In the genomic region with DNA sequence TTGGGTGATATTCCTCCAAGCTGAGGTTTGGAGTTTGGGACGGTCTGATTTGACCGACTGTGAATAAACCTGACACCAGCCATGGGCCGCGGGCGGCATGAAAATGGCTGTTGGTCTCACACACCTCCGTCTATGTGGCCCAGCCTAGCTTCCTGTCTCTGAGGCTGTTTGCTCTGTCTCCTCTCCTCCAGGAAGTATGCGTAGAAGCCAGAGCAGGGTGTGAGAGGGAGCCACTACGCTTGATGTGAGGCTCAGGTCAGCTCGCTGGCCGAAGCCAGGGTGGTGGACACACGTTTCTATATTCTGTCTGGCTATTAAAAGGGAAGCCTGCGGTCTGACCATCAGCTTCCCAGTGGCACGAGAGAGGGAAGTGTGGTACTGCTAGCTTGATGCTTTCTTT, we compare ENCODE assay signal across 12 mouse cellular contexts.
DNase-seq lines count a peak whose midpoint lies in the region; ATAC-seq and TF ChIP-seq lines count a peak whose summit lies in the region.
"Had no signal": no experiment of that assay in that cellular context is flagged by ENCODE, and none has a peak within 500 bp of the region (broad histone marks: within the 10 kb centered on the region; RNA-seq: fewer than 3 reads in every experiment).

No protein-coding gene starts in this region.

- H3K4me1 ChIP-seq in lung, postnatal 0 days (ENCODE audit: insufficient read depth, low read depth, low read length) = peaks cover 5% of the 10 kb centered on the region; the same call in 1 of the 2 replicates
- H3K4me1 ChIP-seq in limb, embryonic 12.5 days (replicated peaks) = peaks cover 75% of the 10 kb centered on the region

- H3K36me3 ChIP-seq in lung, postnatal 0 days (ENCODE audit: insufficient read depth, low read length) = no peaks in the 10 kb centered on the region
- no peaks in the 10 kb centered on the region for H3K36me3 ChIP-seq in limb, embryonic 12.5 days
- H3K36me3 ChIP-seq: heart, embryonic 10.5 days had no signal

- TF ChIP-seq CTCF in lung, postnatal 0 days (IDR thresholded peaks at IDR 0.05) = no peak

- TF ChIP-seq EP300 in lung, postnatal 0 days (IDR thresholded peaks at IDR 0.05) = no peak

- WGBS in lung, postnatal 0 days = 70% methylated on average over 13 of the region's 13 CpGs
- 74% methylated on average over 13 of the region's 13 CpGs for WGBS in limb, embryonic 12.5 days

- ATAC-seq in lung, postnatal 0 days = no peak
- ATAC-seq in activated CD4-positive, CD25-positive, alpha-beta regulatory T cell, adult 4 months = peak; percentile 19
- no peak for ATAC-seq in limb, embryonic 12.5 days (ENCODE audit: insufficient number of reproducible peaks, insufficient read depth, low FRiP score, low TSS enrichment, low read depth)
- ATAC-seq: intestine, embryonic 16.5 days had no signal

- H3K27ac ChIP-seq in lung, postnatal 0 days (ENCODE audit: low read length) = peak overlapping the region; percentile 3; the same call in 1 of the 2 replicates
- H3K27ac ChIP-seq in limb, embryonic 12.5 days = peak overlapping the region; percentile 12; the same call in 1 of the 2 replicates
- H3K27ac ChIP-seq: heart, embryonic 10.5 days had no signal

- H3K4me2 ChIP-seq in lung, postnatal 0 days (replicated peaks; ENCODE audit: low read depth, low read length) = no peak overlapping the region
- H3K4me2 ChIP-seq in limb, embryonic 12.5 days = peak overlapping the region; percentile 52; the same call in 1 of the 2 replicates

- no peak overlapping the region for H3K9ac ChIP-seq in lung, postnatal 0 days (replicated peaks; ENCODE audit: low read depth)
- no peak overlapping the region for H3K9ac ChIP-seq in limb, embryonic 12.5 days (replicated peaks)
- H3K9ac ChIP-seq: forebrain, postnatal 0 days had no signal

- H3K27me3 ChIP-seq in lung, postnatal 0 days (replicated peaks; ENCODE audit: insufficient read depth, low read length) = no peaks in the 10 kb centered on the region
- peaks cover 5% of the 10 kb centered on the region; the same call in 1 of the 2 replicates for H3K27me3 ChIP-seq in limb, embryonic 12.5 days

- no peaks in the 10 kb centered on the region for H3K9me3 ChIP-seq in lung, postnatal 0 days (ENCODE audit: low read length)
- no peaks in the 10 kb centered on the region for H3K9me3 ChIP-seq in limb, embryonic 12.5 days
- H3K9me3 ChIP-seq: heart, embryonic 10.5 days had no signal

- intact Hi-C loops in heart, postnatal 36 days (cut with DNase I) = loop anchor here (10.0 kb wide), 1 partner anchor 62 kb away; no protein-coding TSS in a partner anchor

- no peak overlapping the region for H3K4me3 ChIP-seq in lung, postnatal 0 days (ENCODE audit: low read depth, low read length)
- H3K4me3 ChIP-seq in limb, embryonic 12.5 days (replicated peaks) = no peak overlapping the region
- H3K4me3 ChIP-seq: heart, embryonic 10.5 days had no signal

- DNase-seq in lung, postnatal 0 days (ENCODE audit: low spot score) = no peak
- no peak for DNase-seq in lung, postnatal 14 days
- DNase-seq in thymus, postnatal 10 days (ENCODE audit: low spot score in 2 of 2) = peak; percentile 28 to 32
- no peak for DNase-seq in heart, postnatal 36 days
- no peak for DNase-seq in frontal cortex, postnatal 25 days (ENCODE audit: low spot score in 2 of 2)
- DNase-seq: adrenal gland, postnatal 14 days; cerebellum, adult 11-12 months; forebrain, postnatal 0 days had no signal

Comparison
In these comparisons a context has a peak if more than half of its experiments do, and no peak if none do; other contexts are left out.
1. DNase-seq: peak in thymus, postnatal 10 days (2 of 2); none in lung, postnatal 0 days (single experiment), lung, postnatal 14 days (single experiment), heart, postnatal 36 days (0 of 2) and frontal cortex, postnatal 25 days (0 of 2).